Mouse (Mus musculus): Measurements from ENCODE around the gene Hoxb9. TPM values are rescaled to one million over a fixed set of nuclear protein-coding genes. Genes with fewer than 3 reads are reported as not detected.

Gene Hoxb9
- polyA plus RNA-seq, 1 experiment from 2014 or later = 0.08 TPM

DNA sequence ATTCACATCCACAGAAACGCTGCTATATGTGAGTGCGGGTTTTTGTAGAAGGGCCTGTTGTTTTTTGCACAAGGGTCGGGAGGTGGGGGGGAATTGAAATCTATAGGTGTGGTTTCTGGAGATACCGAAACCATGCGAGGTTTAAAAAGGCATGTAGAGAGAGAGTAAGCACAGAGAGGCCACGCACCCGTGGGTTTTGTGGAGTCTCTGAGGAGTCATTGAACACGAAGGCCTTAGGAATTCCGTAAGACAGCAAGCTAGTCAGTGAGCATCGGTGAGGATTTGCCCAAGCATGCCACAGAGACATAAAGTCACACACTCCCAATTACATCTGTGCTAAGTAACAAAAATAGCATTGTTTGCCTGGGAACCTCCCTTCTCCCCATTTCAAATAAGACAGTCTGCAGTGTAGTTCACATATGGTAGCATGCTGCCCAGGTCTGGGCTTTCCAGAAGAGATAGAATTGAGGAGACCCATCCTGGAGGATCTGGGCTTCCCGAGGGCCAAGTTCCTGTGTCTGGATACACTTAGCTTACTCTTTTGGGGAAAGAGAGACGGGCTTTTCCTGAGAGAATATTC is 18.6 kb upstream of the Hoxb9 start:
- Histone ChIP-seq H3K4me2 (no peak overlapping the region), H3K4me1 (ENCODE audit: insufficient read depth) (no peaks in the 10 kb centered on the region), H3K9me3 (ENCODE audit: low read depth, low read length) (no peaks in the 10 kb centered on the region), H3K27me3 (ENCODE audit: insufficient read depth, low read length) (peaks cover 83% of the 10 kb centered on the region), H3K4me3 (ENCODE audit: low read depth, low read length) (peak overlapping the region; percentile 16; the same call in 1 of the 2 replicates), H3K27ac (ENCODE audit: low read depth) (no peak overlapping the region), H3K36me3 (ENCODE audit: insufficient read depth) (no peaks in the 10 kb centered on the region), H3K9ac (no peak overlapping the region)
- no peak for TF ChIP-seq CTCF (IDR thresholded peaks at IDR 0.05; ENCODE audit: low read depth)
- DNase-seq (no peak), ATAC-seq (ENCODE audit: insufficient read depth) (no peak)
- 3% methylated on average over 12 of the region's 12 CpGs for WGBS

DNA sequence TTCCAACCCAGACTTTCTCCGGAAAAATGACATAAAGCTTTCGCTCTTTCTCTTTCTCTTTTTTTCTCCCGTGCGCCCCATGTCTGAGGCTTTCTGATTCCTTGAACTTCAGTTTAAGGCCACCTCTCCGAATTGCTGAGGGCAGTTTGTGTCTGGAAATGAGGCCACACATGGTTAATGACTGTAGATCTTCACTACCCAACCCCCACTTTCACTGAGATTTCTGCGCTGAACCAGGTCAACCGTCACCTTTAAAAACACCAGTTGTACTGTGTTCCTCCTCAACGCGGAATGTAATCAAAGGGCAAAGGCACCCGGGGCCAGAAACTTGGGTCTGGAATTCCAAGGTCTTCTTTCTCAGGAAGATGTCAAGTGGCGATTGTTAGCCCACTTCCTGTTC is 17.0 kb upstream of the Hoxb9 start:
- Histone ChIP-seq H3K27me3 (ENCODE audit: insufficient read depth, low read length) (peaks cover 99% of the 10 kb centered on the region), H3K4me1 (ENCODE audit: insufficient read depth) (no peaks in the 10 kb centered on the region), H3K9me3 (ENCODE audit: low read depth, low read length) (no peaks in the 10 kb centered on the region), H3K36me3 (ENCODE audit: insufficient read depth) (no peaks in the 10 kb centered on the region), H3K27ac (ENCODE audit: low read depth) (no peak overlapping the region), H3K4me3 (ENCODE audit: low read depth, low read length) (no peak overlapping the region), H3K4me2 (peak overlapping the region; percentile 1; the same call in 1 of the 2 replicates), H3K9ac (no peak overlapping the region)
- 2% methylated on average over 11 of the region's 11 CpGs for WGBS
- ATAC-seq (ENCODE audit: insufficient read depth) = no peak
- no peak for TF ChIP-seq CTCF (IDR thresholded peaks at IDR 0.05; ENCODE audit: low read depth)
- no peak for DNase-seq

DNA sequence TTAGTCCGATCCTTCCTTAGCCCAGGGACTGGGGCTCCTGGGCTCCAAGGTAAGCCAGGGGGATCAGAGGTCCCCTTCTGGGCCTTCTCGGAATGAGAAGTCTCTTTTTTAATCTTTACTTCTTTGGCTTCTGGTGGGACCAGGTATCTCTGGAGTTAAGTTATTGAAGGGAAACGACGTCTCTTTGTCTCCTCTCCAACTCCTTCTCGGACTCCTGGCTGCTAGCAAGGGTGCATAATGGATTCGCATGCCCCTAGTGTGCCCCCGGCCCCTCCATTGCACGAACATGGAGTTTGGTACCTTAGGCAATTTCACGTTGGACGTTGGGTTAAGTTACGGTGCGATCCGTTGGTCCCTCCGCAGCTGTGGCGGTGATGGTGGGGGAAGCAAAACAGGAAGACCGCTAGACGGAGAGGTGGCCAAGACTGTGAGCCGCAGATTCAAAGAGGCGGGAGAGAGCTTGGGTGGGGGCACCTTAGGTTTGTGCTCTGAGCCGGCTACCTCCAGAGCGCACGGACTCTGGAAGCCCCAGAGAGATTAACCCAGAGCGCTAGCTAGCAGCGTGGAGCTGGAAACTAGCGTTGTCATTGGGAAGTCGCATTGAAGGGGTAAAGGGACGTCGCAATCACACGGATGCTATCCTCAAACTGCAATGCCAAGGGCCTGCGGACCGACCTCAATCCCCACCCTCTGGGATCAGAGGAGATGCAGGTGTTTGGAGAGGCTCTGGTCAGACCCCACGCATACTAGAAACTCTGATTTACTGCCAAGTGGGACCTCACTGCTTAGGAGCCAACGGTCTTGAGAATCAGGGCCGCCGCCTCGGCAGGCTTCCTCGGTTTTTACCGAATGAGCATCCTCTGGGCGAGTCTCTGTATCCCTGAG is 15.9 kb upstream of the Hoxb9 start:
- DNase-seq = no peak

DNA sequence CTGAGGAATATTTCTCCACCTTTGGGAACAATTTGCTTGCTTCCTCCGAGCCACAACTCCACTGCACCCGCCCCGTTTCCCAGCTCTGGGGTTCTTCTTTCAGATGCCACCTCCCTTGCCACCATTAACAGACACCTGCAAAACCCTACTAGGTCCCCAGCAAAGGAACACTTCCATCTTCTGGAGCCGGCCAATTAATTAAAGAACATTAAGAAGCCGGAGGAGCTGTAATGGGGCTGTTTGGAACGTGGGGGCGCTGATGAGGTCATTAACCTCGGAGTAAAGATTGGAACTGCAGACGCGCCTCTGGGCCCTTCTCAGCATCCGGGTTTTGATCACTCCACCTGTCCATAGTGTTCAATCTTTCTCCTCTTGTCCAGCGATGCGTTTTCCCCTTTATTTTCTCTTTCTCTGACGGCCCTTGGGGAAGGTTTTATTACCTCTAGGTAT is 15.2 kb upstream of the Hoxb9 start:
- Histone ChIP-seq H3K27ac (ENCODE audit: low read depth) (no peak overlapping the region), H3K36me3 (ENCODE audit: insufficient read depth) (no peaks in the 10 kb centered on the region), H3K27me3 (ENCODE audit: insufficient read depth, low read length) (peaks cover 99% of the 10 kb centered on the region), H3K9me3 (ENCODE audit: low read depth, low read length) (no peaks in the 10 kb centered on the region), H3K4me1 (ENCODE audit: insufficient read depth) (no peaks in the 10 kb centered on the region), H3K9ac (no peak overlapping the region), H3K4me2 (no peak overlapping the region), H3K4me3 (ENCODE audit: low read depth, low read length) (no peak overlapping the region)
- WGBS = 3% methylated on average over 14 of the region's 14 CpGs
- no peak for ATAC-seq (ENCODE audit: insufficient read depth)
- TF ChIP-seq CTCF (IDR thresholded peaks at IDR 0.05; ENCODE audit: low read depth) = no peak
- DNase-seq = no peak

More for the DNA sequence above, 15.9 kb upstream of the Hoxb9 start:
- H3K27me3 ChIP-seq (ENCODE audit: insufficient read depth, low read length) = peaks cover 99% of the 10 kb centered on the region
- ATAC-seq (ENCODE audit: insufficient read depth) = no peak
- no peak overlapping the region for H3K9ac ChIP-seq
- no peak for TF ChIP-seq CTCF (IDR thresholded peaks at IDR 0.05; ENCODE audit: low read depth)
- under 1% methylated on average over 39 of the region's 39 CpGs for WGBS
- H3K27ac ChIP-seq (ENCODE audit: low read depth) = no peak overlapping the region
- H3K36me3 ChIP-seq (ENCODE audit: insufficient read depth) = no peaks in the 10 kb centered on the region
- H3K4me1 ChIP-seq (ENCODE audit: insufficient read depth) = no peaks in the 10 kb centered on the region
- no peak overlapping the region for H3K4me3 ChIP-seq (ENCODE audit: low read depth, low read length)
- H3K9me3 ChIP-seq (ENCODE audit: low read depth, low read length) = no peaks in the 10 kb centered on the region
- peak overlapping the region; percentile 1; the same call in 1 of the 2 replicates for H3K4me2 ChIP-seq

DNA sequence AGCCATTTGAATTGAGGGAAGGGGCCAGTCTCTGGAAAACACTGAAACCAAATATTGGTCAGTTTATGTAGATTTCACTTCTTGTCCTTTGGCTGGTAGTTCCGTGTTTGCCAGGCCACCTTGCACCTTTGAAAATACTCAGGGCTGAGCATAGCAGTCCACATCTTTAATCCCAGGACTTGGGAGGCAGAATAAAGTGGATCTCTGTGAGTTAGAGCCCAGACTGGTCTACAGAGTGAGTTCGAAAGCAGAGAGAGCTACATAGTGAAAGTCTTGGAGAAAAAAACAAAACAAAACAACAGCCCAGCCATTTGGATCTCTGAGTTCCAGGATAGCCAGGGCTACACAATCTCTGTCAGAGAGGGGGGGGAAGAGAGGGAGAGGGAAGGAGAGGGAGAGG is 14.1 kb upstream of the Hoxb9 start:
- Histone ChIP-seq H3K4me2 (no peak overlapping the region), H3K9ac (no peak overlapping the region), H3K27me3 (ENCODE audit: insufficient read depth, low read length) (peaks cover 99% of the 10 kb centered on the region), H3K4me3 (ENCODE audit: low read depth, low read length) (no peak overlapping the region), H3K4me1 (ENCODE audit: insufficient read depth) (no peaks in the 10 kb centered on the region), H3K27ac (ENCODE audit: low read depth) (no peak overlapping the region), H3K36me3 (ENCODE audit: insufficient read depth) (no peaks in the 10 kb centered on the region), H3K9me3 (ENCODE audit: low read depth, low read length) (no peaks in the 10 kb centered on the region)
- DNase-seq (no peak), ATAC-seq (ENCODE audit: insufficient read depth) (no peak)
- no peak for TF ChIP-seq CTCF (IDR thresholded peaks at IDR 0.05; ENCODE audit: low read depth)
- WGBS = 28% methylated on average over 2 of the region's 2 CpGs

DNA sequence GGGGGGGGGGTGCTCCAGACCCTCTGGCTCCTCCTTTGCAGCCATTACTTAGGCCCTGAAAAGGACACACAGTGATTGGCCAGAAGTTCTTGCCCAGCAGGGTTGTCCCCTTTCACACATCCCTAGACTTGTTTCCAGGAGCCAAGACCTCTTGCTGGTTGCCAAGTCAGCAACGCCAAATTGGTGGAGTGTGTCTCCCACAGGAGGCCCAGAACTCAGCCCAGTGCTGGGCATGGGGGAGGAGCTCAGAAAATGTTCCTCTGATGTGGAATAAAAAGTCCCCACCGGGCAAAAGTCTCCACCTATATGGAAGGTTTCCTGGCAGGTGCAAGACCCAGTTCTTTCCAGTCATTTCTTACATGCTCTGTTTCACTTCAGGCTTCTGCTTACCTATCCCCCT is 12.2 kb upstream of the Hoxb9 start:
- Histone ChIP-seq H3K9ac (no peak overlapping the region), H3K27me3 (ENCODE audit: insufficient read depth, low read length) (peaks cover 99% of the 10 kb centered on the region), H3K4me3 (ENCODE audit: low read depth, low read length) (no peak overlapping the region), H3K4me1 (ENCODE audit: insufficient read depth) (no peaks in the 10 kb centered on the region), H3K36me3 (ENCODE audit: insufficient read depth) (no peaks in the 10 kb centered on the region), H3K27ac (ENCODE audit: low read depth) (no peak overlapping the region), H3K4me2 (no peak overlapping the region), H3K9me3 (ENCODE audit: low read depth, low read length) (no peaks in the 10 kb centered on the region)
- WGBS = 6% methylated on average over 2 of the region's 2 CpGs
- no peak for ATAC-seq (ENCODE audit: insufficient read depth)
- no peak for TF ChIP-seq CTCF (IDR thresholded peaks at IDR 0.05; ENCODE audit: low read depth)
- peak; percentile 0 for DNase-seq

DNA sequence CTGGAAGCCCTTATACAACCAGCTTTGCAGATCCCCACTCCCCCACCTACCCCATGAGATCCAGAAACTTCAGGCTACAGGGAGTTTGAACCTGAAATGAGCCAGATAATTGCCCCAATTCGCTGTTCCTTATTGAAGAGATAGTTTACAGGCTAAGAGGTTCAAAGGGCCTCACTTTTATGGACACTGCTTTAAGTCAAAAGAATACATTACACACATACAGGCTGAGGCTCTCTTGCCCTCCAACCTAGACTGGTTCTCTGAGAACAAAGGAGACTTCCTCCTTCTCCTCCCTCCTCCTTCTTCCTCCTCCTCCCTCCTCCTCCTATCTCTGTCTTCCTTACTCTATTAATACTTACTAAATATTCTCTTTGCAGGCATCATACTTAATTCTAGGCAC is 11.7 kb upstream of the Hoxb9 start:
- H3K9me3 ChIP-seq (ENCODE audit: low read depth, low read length) = no peaks in the 10 kb centered on the region
- H3K4me1 ChIP-seq (ENCODE audit: insufficient read depth) = no peaks in the 10 kb centered on the region
- H3K27ac ChIP-seq (ENCODE audit: low read depth) = no peak overlapping the region
- H3K27me3 ChIP-seq (ENCODE audit: insufficient read depth, low read length) = peaks cover 99% of the 10 kb centered on the region
- no peaks in the 10 kb centered on the region for H3K36me3 ChIP-seq (ENCODE audit: insufficient read depth)
- TF ChIP-seq CTCF (IDR thresholded peaks at IDR 0.05; ENCODE audit: low read depth) = no peak
- no peak overlapping the region for H3K4me2 ChIP-seq
- DNase-seq = peak; percentile 0
- no peak overlapping the region for H3K9ac ChIP-seq
- 9% methylated on average over 1 of the region's 1 CpGs for WGBS
- H3K4me3 ChIP-seq (ENCODE audit: low read depth, low read length) = no peak overlapping the region
- no peak for ATAC-seq (ENCODE audit: insufficient read depth)
